Mouse (Mus musculus) heart, postnatal 0 days (tissue): ENCODE results near the gene Foxa1. TPM values are rescaled to one million over a fixed set of nuclear protein-coding genes. Genes with fewer than 3 reads are reported as not detected.

ENCODE experiments used
- ATAC-seq: fragments of 200-750 bp; cut with Nextera tagmentation; 2 replicates; pipeline ENCODE4 v1.8.0; 2017; ENCODE audit warnings: low read depth, moderate number of reproducible peaks, moderate library complexity; ENCODE audit not compliant: insufficient read depth
- DNase-seq: peaks from one replicate; pipeline ENCODE4 v3.0.0-alpha.2; 2016; ENCODE audit warnings: low spot score
- H3K27ac ChIP-seq: fragments of 300-500 bp; sonication (generic); 2 replicates; pipeline ENCODE4 v1.5.1; 2014; ENCODE audit warnings: low read depth, mild to moderate bottlenecking
- H3K27me3 ChIP-seq: fragments of 300-500 bp; sonication (generic); 2 replicates; pipeline ENCODE4 v1.6.1; 2014; ENCODE audit warnings: low read length, mixed read lengths; ENCODE audit not compliant: control insufficient read depth, insufficient read depth
- H3K36me3 ChIP-seq: fragments of 300-500 bp; sonication (generic); replicated peaks from 2 replicates; pipeline ENCODE4 v1.6.1; 2014; ENCODE audit warnings: low read length, mixed read lengths; ENCODE audit not compliant: control insufficient read depth, insufficient read depth
- H3K4me1 ChIP-seq: fragments of 300-500 bp; sonication (generic); 2 replicates; pipeline ENCODE4 v1.6.1; 2014; ENCODE audit warnings: antibody characterized with exemption; ENCODE audit not compliant: control insufficient read depth, insufficient read depth
- H3K4me2 ChIP-seq: fragments of 300-500 bp; sonication (generic); 2 replicates; pipeline ENCODE4 v1.6.1; 2014; ENCODE audit warnings: low read depth, mild to moderate bottlenecking, low read length, moderate library complexity
- H3K4me3 ChIP-seq: fragments of 300-500 bp; sonication (generic); 2 replicates; pipeline ENCODE4 v1.5.1; 2014; ENCODE audit warnings: low read depth, low read length
- H3K9ac ChIP-seq: fragments of 300-500 bp; sonication (generic); replicated peaks from 2 replicates; pipeline ENCODE4 v1.6.1; 2014; ENCODE audit warnings: low read depth, low read length, mixed read lengths
- H3K9me3 ChIP-seq: fragments of 300-500 bp; sonication (generic); replicated peaks from 2 replicates; pipeline ENCODE4 v1.6.1; 2016; ENCODE audit warnings: low read length; ENCODE audit not compliant: control insufficient read depth
- CTCF ChIP-seq: IDR thresholded peaks from 2 replicates; pipeline ENCODE4 v1.5.1; 2016; ENCODE audit warnings: antibody characterized with exemption, control low read depth, low read depth
- EP300 ChIP-seq: IDR thresholded peaks from 2 replicates; pipeline ENCODE4 v1.6.1; 2016; ENCODE audit warnings: antibody characterized with exemption, low read depth
- WGBS: fragments of 180-500 bp; shearing (Covaris S2); extraction: QIAGEN DNeasy Blood & Tissue Kit; methylation state at CpG from one replicate; pipeline ENCODE4 v1.1.7; 2014; 5-methylcytosine and 5-hydroxymethylcytosine counted together
- polyA plus RNA-seq: library from polyadenylated mRNA; unstranded; fragments of >200 nt; fragmentation: Nextera tagmentation; extraction: Ambion mirVana; gene quantifications from 2 replicates; pipeline ENCODE4 v1.2.1, GENCODE M21; 2015
- total RNA-seq: library from RNA; depleted of rRNA; stranded (reverse); fragments of >200 nt; gene quantifications from 2 replicates; pipeline ENCODE4 v1.2.3, GENCODE M21; 2014; ENCODE audit warnings: low replicate concordance; rRNA removed

Gene Foxa1
- 1.6 TPM in 1 of 2 replicates, not detected in the other for total RNA-seq
- polyA plus RNA-seq = 0.18 TPM in 1 of 2 replicates, not detected in the other

- 2% methylated on average over 32 of the region's 32 CpGs for WGBS
- Histone ChIP-seq H3K36me3 (no peaks in the 10 kb centered on the region), H3K27me3 (peaks cover 99% of the 10 kb centered on the region), H3K4me3 (peak within 1 kb of the TSS; percentile 48), H3K4me2 (peak within 1 kb of the TSS; percentile 70), H3K9me3 (no peaks in the 10 kb centered on the region), H3K9ac (no peak within 1 kb of the TSS), H3K4me1 (no peaks in the 10 kb centered on the region), H3K27ac (no peak within 1 kb of the TSS)
- no peak for TF ChIP-seq EP300
- TF ChIP-seq CTCF = no peak
- DNase-seq (no peak), ATAC-seq (no peak)
These were observed at the start of gene Foxa1 for GRCm38 (mm10) chr12:57546415-57547201. Gene Foxa1, minus strand, starts transcription at chr12:57546916.

GRCm38 (mm10) chr12:57575931-57576628, 29.4 kb upstream of the Foxa1 start:
- Histone ChIP-seq H3K4me1 (0 out of 2 replicates have a peak, but pooled peaks cover 6% of the 10 kb centered on the region), H3K4me2 (peak overlapping the region; percentile 60), H3K9ac (no peak overlapping the region; the same call in 1 of the 2 replicates), H3K27ac (no peak overlapping the region), H3K36me3 (no peaks in the 10 kb centered on the region), H3K27me3 (peaks cover 40% of the 10 kb centered on the region), H3K4me3 (peak overlapping the region; percentile 42), H3K9me3 (no peaks in the 10 kb centered on the region)
- no peak for TF ChIP-seq EP300
- TF ChIP-seq CTCF = peak; percentile 28
- ATAC-seq (peak; percentile 83), DNase-seq (peak; percentile 30)
- WGBS = 3% methylated on average over 77 of the region's 81 CpGs

GRCm38 (mm10) chr12:57572415-57572814, 25.7 kb upstream of the Foxa1 start:
- Histone ChIP-seq H3K4me2 (no peak overlapping the region), H3K4me3 (no peak overlapping the region), H3K36me3 (no peaks in the 10 kb centered on the region), H3K9ac (no peak overlapping the region), H3K4me1 (0 out of 2 replicates have a peak, but pooled peaks cover 6% of the 10 kb centered on the region), H3K27ac (no peak overlapping the region), H3K27me3 (peaks cover 40% of the 10 kb centered on the region), H3K9me3 (no peaks in the 10 kb centered on the region)
- ATAC-seq (no peak), DNase-seq (no peak)
- TF ChIP-seq EP300 (no peak), CTCF (no peak)

GRCm38 (mm10) chr12:57571773-57572172, 25.1 kb upstream of the Foxa1 start:
- no peak overlapping the region for H3K9ac ChIP-seq
- peaks cover 38% of the 10 kb centered on the region for H3K27me3 ChIP-seq
- 0 out of 2 replicates have a peak, but pooled peaks cover 6% of the 10 kb centered on the region for H3K4me1 ChIP-seq
- no peak overlapping the region for H3K27ac ChIP-seq
- no peaks in the 10 kb centered on the region for H3K36me3 ChIP-seq
- no peaks in the 10 kb centered on the region for H3K9me3 ChIP-seq
- 0 out of 2 replicates have a peak overlapping the region, but pooled peaks have one; percentile 3 for H3K4me3 ChIP-seq
- H3K4me2 ChIP-seq = peak overlapping the region; percentile 22
- ATAC-seq (no peak), DNase-seq (no peak)
- WGBS = 5% methylated on average over 9 of the region's 9 CpGs
- TF ChIP-seq CTCF (no peak), EP300 (no peak)

GRCm38 (mm10) chr12:57563909-57564308, 17.2 kb upstream of the Foxa1 start, which contains the start of gene Ttc6:
Gene Ttc6, plus strand, starts transcription at chr12:57564113.
- no peaks in the 10 kb centered on the region for H3K9me3 ChIP-seq
- no peaks in the 10 kb centered on the region for H3K4me1 ChIP-seq
- ATAC-seq (no peak), DNase-seq (no peak)
- H3K9ac ChIP-seq = no peak within 1 kb of the TSS
- H3K4me3 ChIP-seq = no peak within 1 kb of the TSS
- TF ChIP-seq EP300 (no peak), CTCF (no peak)
- H3K4me2 ChIP-seq = no peak within 1 kb of the TSS
- no peaks in the 10 kb centered on the region for H3K36me3 ChIP-seq
- H3K27me3 ChIP-seq = no peaks in the 10 kb centered on the region
- WGBS = 70% methylated on average over 6 of the region's 6 CpGs
- no peak within 1 kb of the TSS for H3K27ac ChIP-seq
